Mouse (Mus musculus) adipocyte (in vitro differentiated cells): ENCODE measurements around the gene Naa16.

Experiments used
- DNase-seq: peaks from one replicate; pipeline ENCODE4 v3.0.0-alpha.2; 2016; ENCODE audit warnings: low spot score

The Naa16 gene

DNA sequence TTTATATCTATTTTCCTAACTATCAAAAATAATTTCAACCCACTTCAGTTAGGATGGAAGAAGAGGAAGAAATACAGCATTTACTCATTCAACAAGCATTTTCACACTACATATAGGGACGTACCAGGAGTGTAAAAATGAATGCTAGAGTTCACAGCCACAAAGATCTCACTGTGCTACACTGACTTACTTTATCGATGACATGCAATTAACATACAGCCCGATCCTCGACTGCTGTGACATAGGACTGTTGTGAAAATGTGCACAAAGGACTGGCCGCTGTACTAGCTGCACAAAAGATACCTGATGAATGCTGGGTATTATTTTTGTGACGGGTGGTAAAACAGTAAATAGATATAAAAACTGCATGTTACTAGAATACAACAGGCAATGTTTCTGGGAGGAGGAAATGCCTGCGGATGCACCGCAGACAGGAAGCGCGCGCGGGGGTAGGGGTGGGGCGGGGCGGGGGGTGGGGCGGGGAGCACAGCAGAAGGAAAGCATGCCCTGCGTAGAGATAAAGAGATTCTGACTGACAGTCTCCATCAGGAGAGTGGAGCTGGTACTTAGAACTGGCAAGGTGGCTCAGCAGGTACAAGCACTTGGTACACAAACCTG, 59.5 kb downstream of the Naa16 start:
- no peak for DNase-seq

DNA sequence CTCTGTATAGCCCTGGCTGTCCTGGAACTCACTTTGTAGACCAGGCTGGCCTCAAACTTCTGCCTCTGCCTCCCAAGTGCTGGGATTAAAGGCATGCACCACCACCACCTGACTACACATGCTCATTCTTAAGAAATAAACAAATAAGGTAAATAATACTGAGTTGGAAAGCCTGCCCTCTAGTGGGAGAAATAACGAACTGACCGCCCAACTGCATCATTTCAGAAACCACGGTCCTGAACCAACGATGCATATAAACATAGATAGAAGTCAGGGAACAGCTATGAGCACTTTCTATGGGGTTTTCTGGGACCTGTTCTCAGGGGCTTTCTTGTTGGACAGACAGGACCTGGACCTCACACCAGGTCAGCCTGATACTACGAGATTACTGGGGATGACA, 63.5 kb downstream of the Naa16 start:
- DNase-seq, result peak; percentile 71

GRCm38 (mm10) chr14:79324112-79324840, 66.3 kb downstream of the Naa16 start:
- DNase-seq, result no peak

DNA sequence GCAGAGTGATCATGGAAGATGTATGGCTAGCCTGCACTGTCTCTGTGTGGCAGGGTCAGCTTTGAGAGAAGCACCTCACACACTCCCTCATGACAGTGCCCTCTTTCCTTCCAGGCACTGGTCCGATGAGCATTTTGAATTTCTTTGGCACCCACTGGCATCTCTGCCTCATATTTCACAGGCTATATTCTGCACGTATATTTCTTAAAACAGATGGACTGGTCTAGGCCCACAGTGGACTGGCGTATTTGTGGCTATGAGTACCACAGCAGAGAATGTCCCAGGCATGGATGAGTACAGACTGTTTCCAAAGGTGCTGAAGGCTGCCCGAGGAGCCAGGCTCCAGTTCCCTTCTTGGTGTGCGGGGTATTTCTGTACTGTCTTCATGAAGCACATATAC, 68.7 kb downstream of the Naa16 start:
- DNase-seq, result no peak

DNA sequence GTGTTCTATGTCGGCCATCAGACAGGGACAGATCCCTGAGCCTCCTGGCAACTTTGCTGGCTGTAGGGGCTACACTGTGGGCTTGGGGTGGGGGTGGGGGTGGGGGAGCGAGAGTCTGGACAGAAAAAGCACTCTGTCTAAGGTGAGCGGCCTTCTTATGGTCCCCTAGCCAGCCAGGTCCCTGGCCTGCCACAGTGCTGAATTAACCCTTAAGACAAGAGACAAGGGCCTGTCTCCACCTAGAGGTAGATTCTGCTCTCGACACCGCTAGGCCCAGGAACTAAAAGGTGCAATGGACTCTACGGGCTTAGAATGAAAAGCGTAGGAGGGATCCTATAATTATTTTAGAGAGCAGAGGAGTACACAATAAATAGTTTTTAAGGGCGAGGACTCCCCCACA, 69.4 kb downstream of the Naa16 start:
- peak; percentile 54 for DNase-seq

- DNase-seq, result no peak
Observed at GRCm38 (mm10) chr14:79317602-79318001, 73.0 kb downstream of the Naa16 start.

- no peak for DNase-seq
Observed at GRCm38 (mm10) chr14:79315877-79316276, 74.7 kb downstream of the Naa16 start.

GRCm38 (mm10) chr14:79314245-79315010, 76.2 kb downstream of the Naa16 start:
- no peak for DNase-seq

DNA sequence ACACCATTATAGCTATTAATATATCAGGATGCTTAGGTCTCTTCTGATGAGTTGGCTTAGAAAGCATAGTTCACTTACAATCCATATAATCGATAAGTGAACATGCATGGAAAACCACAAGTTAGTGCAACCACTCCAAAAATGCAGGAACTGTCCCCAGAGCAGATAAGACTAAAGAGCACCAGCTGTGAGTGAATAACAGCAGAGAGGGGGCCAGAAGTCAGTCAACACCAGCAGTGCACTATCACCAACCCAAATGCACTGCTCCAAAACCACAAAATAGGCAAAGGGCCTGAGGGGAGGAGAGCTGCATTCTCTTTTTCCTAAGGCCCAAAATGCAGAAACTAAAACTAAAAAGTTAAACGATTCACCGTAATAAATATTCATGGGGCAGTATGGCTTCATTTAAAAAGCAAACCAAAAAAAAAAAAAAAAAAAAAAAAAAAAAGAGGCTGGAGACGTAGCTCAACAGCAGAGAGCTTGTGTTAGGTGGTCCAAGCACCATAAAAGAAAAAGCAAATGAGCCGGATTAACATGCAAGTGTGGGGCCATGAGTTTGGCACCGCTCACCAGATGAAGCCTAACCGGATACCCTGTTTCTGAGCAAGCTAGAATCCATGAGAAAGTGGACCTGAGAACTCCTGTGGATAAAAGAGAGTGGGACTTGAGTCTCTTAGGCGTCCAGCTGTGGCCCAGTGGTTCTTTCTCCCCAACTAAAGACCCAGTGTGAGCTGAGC, 77.0 kb downstream of the Naa16 start:
- peak; percentile 48 for DNase-seq

DNA sequence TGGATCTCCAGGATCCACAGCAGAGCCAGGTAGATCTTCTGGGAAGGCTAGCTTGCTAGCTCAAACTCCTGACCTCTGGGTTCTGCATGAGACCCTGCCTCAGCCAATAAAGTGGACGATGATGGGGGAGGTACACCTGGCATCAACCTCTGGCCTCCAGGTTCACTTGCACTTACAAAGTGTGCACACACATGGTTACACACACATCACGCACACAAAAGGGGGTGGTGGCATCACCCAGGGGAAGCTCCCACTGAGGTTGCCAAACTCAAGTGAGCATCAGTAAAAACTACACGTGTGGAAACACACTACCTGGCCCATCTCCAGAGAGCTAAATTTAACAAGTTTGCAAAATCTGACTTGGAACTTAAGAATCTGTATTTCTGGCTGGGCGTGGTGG, 77.9 kb downstream of the Naa16 start:
- peak; percentile 39 for DNase-seq

- no peak for DNase-seq
Observed at GRCm38 (mm10) chr14:79311918-79312454, 78.6 kb downstream of the Naa16 start.

- DNase-seq, result no peak
Observed at GRCm38 (mm10) chr14:79309115-79309514, 81.5 kb downstream of the Naa16 start.

GRCm38 (mm10) chr14:79308364-79308763, 82.2 kb downstream of the Naa16 start:
- DNase-seq, result no peak

GRCm38 (mm10) chr14:79307908-79308307, 82.7 kb downstream of the Naa16 start:
- DNase-seq, result no peak

DNA sequence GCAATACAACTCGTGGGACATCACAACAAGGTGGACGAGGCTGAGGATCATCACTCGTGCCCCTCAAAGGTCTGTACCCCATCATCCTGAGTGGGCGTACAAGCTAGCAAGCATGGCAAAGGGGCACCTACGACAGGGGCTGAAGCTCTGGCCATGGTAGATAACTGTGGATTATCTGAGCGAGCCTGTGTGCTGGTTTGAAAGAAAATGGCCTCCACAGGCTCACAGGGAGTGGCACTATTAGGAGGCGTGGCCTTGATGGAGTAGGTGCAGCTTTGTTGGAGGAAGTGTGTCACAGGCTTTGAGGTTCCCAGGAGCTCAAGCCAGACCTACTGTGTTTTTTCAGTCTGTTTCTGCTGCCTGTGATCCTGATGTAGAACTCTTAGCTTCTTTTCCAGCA, 83.4 kb downstream of the Naa16 start:
- no peak for DNase-seq

DNA sequence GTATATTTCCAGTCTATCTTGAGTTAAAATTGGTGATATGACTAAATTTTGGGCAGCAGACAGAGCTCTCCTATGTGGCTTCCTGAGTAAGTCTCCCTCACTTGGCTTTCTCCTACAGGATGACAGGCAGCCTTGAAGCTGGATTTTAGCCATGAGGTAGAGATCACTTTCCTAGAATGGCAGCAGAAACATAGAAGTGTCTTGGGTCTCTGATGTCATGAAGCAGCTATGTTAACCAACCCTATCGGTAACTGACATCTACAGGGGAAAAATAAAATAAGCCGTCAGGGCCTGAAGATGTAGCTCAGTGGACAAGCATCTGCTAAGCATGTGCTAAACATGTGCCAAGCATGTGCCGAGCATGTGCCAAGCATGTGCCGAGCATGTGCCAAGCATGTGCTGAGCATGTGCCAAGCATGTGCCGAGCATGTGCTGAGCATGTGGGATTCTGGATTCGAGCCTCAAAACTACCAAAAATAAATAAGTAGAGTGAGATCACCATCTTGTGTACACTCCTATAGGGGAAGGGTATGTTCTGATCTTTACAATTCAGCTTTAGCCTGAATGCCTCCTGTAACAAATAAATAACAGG, 85.6 kb downstream of the Naa16 start:
- no peak for DNase-seq

GRCm38 (mm10) chr14:79303150-79303549, 87.4 kb downstream of the Naa16 start:
- no peak for DNase-seq

DNA sequence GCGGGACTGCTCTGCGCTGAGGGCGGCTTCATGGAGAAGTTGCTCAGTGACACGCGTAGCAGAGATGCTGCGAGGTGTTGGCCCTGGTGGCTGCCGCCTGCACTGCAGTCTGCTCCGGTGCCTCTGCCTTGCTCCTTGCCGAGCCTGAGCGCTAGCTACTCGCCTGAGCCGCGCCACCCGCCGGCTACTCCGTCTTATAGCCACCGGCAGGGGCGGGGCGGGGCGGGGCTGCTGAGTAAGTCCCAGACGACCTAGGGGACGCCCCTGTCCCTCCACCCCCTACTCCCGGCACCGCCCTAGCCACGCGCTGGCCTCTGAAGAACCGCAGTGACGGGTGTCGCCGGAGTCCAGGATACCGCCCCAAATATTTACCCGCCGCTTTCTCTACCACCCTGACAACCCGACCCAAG, 89.1 kb downstream of the Naa16 start, which contains the start of gene Rgcc:
Gene Rgcc (minus strand): TSS at position 180 of the 410 bp plus-strand sequence.
- no peak for DNase-seq

- no peak for DNase-seq
Observed at GRCm38 (mm10) chr14:79300641-79301350, 89.8 kb downstream of the Naa16 start.

DNA sequence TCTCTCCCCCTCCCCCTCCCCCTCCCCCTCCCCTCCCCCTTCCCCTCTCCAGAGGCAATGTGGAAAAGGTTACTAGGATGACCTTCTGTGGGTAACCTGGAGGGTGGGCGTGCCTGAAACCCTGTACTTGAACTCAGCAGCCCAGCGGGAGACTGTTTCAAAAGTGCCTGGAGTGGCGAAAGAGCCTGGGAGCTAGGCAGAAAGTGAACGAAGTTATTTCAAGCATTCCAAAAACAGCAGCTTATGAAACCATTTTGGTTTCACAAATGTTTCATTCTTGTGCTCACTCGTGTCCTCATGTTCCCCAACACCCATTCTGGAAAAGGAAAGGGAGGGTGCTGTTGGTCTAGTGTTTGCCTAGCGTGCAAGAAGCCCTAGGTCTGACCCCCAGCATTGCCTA, 90.8 kb downstream of the Naa16 start:
- DNase-seq, result peak; percentile 83

GRCm38 (mm10) chr14:79299230-79299629, 91.3 kb downstream of the Naa16 start:
- peak; percentile 74 for DNase-seq
